8 mouse cellular contexts compared by ENCODE assay signal in genomic region chr1:93801741-93802238, GRCm38 (mm10). TPM values are rescaled to one million over a fixed set of nuclear protein-coding genes. Genes with fewer than 3 reads are reported as not detected.
DNase-seq lines count a peak whose midpoint lies in the region; ATAC-seq and TF ChIP-seq lines count a peak whose summit lies in the region.

Dtymk (minus strand) TSS chr1:93801934.

- H3K9ac ChIP-seq in embryonic facial prominence, embryonic 15.5 days, result peak within 1 kb of the TSS; percentile 81
- H3K9ac ChIP-seq in kidney, embryonic 14.5 days (ENCODE audit: low read depth, low read length), result peak within 1 kb of the TSS; percentile 81
- peak within 1 kb of the TSS; percentile 65 for H3K9ac ChIP-seq in limb, embryonic 15.5 days

- under 1% methylated on average over 42 of the region's 42 CpGs for WGBS in bone marrow, adult 2 months
- WGBS in embryonic facial prominence, embryonic 15.5 days, result 0% methylated on average over 42 of the region's 42 CpGs
- under 1% methylated on average over 42 of the region's 42 CpGs for WGBS in kidney, embryonic 14.5 days
- under 1% methylated on average over 42 of the region's 42 CpGs for WGBS in limb, embryonic 15.5 days

- peak within 1 kb of the TSS; percentile 61 for H3K27ac ChIP-seq in bone marrow, adult 2 months (ENCODE audit: control insufficient read depth, insufficient read depth, low read depth, low read length, poor library complexity)
- peak within 1 kb of the TSS; percentile 89 for H3K27ac ChIP-seq in embryonic facial prominence, embryonic 15.5 days (replicated peaks)
- peak within 1 kb of the TSS; percentile 91 for H3K27ac ChIP-seq in kidney, embryonic 14.5 days (ENCODE audit: low read depth, low read length)
- peak within 1 kb of the TSS; percentile 93 for H3K27ac ChIP-seq in limb, embryonic 15.5 days

- TF ChIP-seq POLR2A in bone marrow, adult 2 months (IDR thresholded peaks at IDR 0.05; ENCODE audit: borderline replicate concordance, control insufficient read depth, low read depth, low read length), result peak; percentile 87

- ATAC-seq in embryonic facial prominence, embryonic 15.5 days (ENCODE audit: insufficient number of reproducible peaks, low FRiP score, low TSS enrichment, low read depth), result peak; percentile 65
- peak; percentile 52 for ATAC-seq in kidney, embryonic 14.5 days (ENCODE audit: low FRiP score, low TSS enrichment)
- peak; percentile 61 for ATAC-seq in limb, embryonic 15.5 days (ENCODE audit: insufficient number of reproducible peaks, low FRiP score, low TSS enrichment, low read depth)

- TF ChIP-seq CTCF in bone marrow, adult 2 months (IDR thresholded peaks at IDR 0.05; ENCODE audit: control insufficient read depth, insufficient read depth, low read length), result no peak; the same call in 1 of the 2 replicates

- H3K4me2 ChIP-seq in embryonic facial prominence, embryonic 15.5 days (replicated peaks), result peak within 1 kb of the TSS; percentile 93
- peak within 1 kb of the TSS; percentile 69 for H3K4me2 ChIP-seq in kidney, embryonic 14.5 days (replicated peaks; ENCODE audit: low read depth, low read length)
- H3K4me2 ChIP-seq in limb, embryonic 15.5 days, result peak within 1 kb of the TSS; percentile 67

- no peaks in the 10 kb centered on the region for H3K9me3 ChIP-seq in embryonic facial prominence, embryonic 15.5 days (replicated peaks)
- H3K9me3 ChIP-seq in kidney, embryonic 14.5 days (ENCODE audit: control insufficient read depth, low read length), result no peaks in the 10 kb centered on the region
- no peaks in the 10 kb centered on the region for H3K9me3 ChIP-seq in limb, embryonic 15.5 days

- H3K36me3 ChIP-seq in embryonic facial prominence, embryonic 15.5 days, result peaks cover 36% of the 10 kb centered on the region
- peaks cover 44% of the 10 kb centered on the region for H3K36me3 ChIP-seq in kidney, embryonic 14.5 days (ENCODE audit: control insufficient read depth, insufficient read depth, low read length)
- H3K36me3 ChIP-seq in limb, embryonic 15.5 days, result peaks cover 39% of the 10 kb centered on the region

- peak; percentile 99 for DNase-seq in 416B (ENCODE audit: low read depth)
- peak; percentile 93 to 95 for DNase-seq in heart, adult 9 months (ENCODE audit: low spot score in 2 of 2)
- peak; percentile 82 for DNase-seq in monocyte, adult 2 months (ENCODE audit: low read depth in 1 of 2, low spot score in 2 of 2)
- peak; percentile 92 to 93 for DNase-seq in spleen, postnatal 36 days (ENCODE audit: low spot score in 2 of 2)

- H3K4me1 ChIP-seq in bone marrow, adult 2 months (ENCODE audit: control insufficient read depth, insufficient read depth, low read length), result peaks cover 7% of the 10 kb centered on the region
- peaks cover 41% of the 10 kb centered on the region for H3K4me1 ChIP-seq in embryonic facial prominence, embryonic 15.5 days
- H3K4me1 ChIP-seq in kidney, embryonic 14.5 days (ENCODE audit: control insufficient read depth, insufficient read depth, low read length), result peaks cover 22% of the 10 kb centered on the region
- H3K4me1 ChIP-seq in limb, embryonic 15.5 days, result peaks cover 36% of the 10 kb centered on the region

- peak within 1 kb of the TSS; percentile 96 for H3K4me3 ChIP-seq in bone marrow, adult 2 months (replicated peaks; ENCODE audit: control insufficient read depth, low read depth, low read length)
- peak within 1 kb of the TSS; percentile 86 for H3K4me3 ChIP-seq in embryonic facial prominence, embryonic 15.5 days (replicated peaks)
- H3K4me3 ChIP-seq in kidney, embryonic 14.5 days (ENCODE audit: low read length), result peak within 1 kb of the TSS; percentile 75
- peak within 1 kb of the TSS; percentile 79 for H3K4me3 ChIP-seq in limb, embryonic 15.5 days

- no peaks in the 10 kb centered on the region for H3K27me3 ChIP-seq in embryonic facial prominence, embryonic 15.5 days
- H3K27me3 ChIP-seq in kidney, embryonic 14.5 days (ENCODE audit: control insufficient read depth, insufficient read depth, low read length), result no peaks in the 10 kb centered on the region
- H3K27me3 ChIP-seq in limb, embryonic 15.5 days, result no peaks in the 10 kb centered on the region

RNA-seq across cellular contexts. Expression of gene Dtymk, which starts in this region (rescaled TPM):
- polyA plus RNA-seq in bone marrow, adult 2 months (2011; ENCODE audit: insufficient read depth, insufficient read length, low replicate concordance, missing spikeins), result 122 and 128 TPM in 2 replicates
- polyA plus RNA-seq in embryonic facial prominence, embryonic 15.5 days (2015; fragmentation: Nextera tagmentation; extraction: Ambion mirVana), result 208 and 218 TPM in 2 replicates
- polyA plus RNA-seq in kidney, embryonic 14.5 days (2014; fragmentation: Nextera tagmentation; extraction: Ambion mirVana), result 287 and 307 TPM in 2 replicates
- polyA plus RNA-seq in limb, embryonic 15.5 days (2015; fragmentation: Nextera tagmentation; extraction: Ambion mirVana), result 200 and 206 TPM in 2 replicates

Comparison
In these comparisons a context has a peak if more than half of its experiments do, and no peak if none do; other contexts are left out.
1. Peak in every context shown above with its lines: DNase-seq, ATAC-seq, H3K4me3 ChIP-seq and H3K27ac ChIP-seq.